Comparison of ENCODE assay signal across 21 mouse cellular contexts in the genomic region with DNA sequence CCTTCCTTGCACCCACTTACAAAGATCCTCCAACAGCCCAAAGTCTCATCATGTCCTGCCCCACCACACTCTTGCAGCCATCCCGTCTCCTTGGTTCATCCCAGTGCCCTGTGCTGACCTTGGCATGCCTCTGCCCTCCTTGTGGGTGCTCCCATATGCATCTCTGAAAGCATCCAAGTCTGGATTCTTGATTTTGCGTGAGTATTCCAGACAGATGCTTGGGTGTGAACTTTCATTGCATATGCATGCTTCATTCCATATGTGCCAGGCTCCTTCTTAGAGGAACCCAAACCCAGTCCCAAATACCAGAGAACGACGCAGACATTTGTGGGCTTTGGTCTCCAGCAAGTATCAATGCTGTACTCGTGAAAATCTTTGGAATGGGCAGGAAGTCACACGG.
"Had no signal": no experiment of that assay in that cellular context is flagged by ENCODE, and none has a peak within 500 bp of the region (broad histone marks: within the 10 kb centered on the region; RNA-seq: fewer than 3 reads in every experiment).

No protein-coding gene starts in this region.

- H3K4me3 ChIP-seq: lung, embryonic 15.5 days; megakaryocyte, embryonic 14.5 days; midbrain, embryonic 13.5 days; midbrain, embryonic 15.5 days; myocyte; neural tube, embryonic 13.5 days; neural tube, embryonic 15.5 days had no signal

- H3K27ac ChIP-seq: lung, embryonic 15.5 days; macrophage; midbrain, embryonic 13.5 days; midbrain, embryonic 15.5 days; neural tube, embryonic 13.5 days; neural tube, embryonic 15.5 days had no signal

- DNase-seq: lung, adult 2 months; lung, postnatal 14 days; lung, postnatal 36 days; retina, postnatal 1 day; right cerebral cortex, adult 18-20 months; right cerebral cortex, postnatal 25 days; right cerebral cortex, postnatal 4 days; spleen, adult 18-20 months; thymus, adult 18-20 months; thymus, postnatal 14 days; thymus, postnatal 36 days had no signal

- ATAC-seq: lung, postnatal 0 days; midbrain, embryonic 13.5 days; midbrain, embryonic 15.5 days had no signal

- H3K4me2 ChIP-seq: lung, embryonic 15.5 days; midbrain, embryonic 11.5 days; midbrain, embryonic 13.5 days; midbrain, embryonic 15.5 days; neural tube, embryonic 13.5 days; neural tube, embryonic 15.5 days had no signal

- H3K9ac ChIP-seq: lung, embryonic 15.5 days; midbrain, embryonic 13.5 days; midbrain, embryonic 15.5 days; neural tube, embryonic 13.5 days; neural tube, embryonic 15.5 days had no signal

- H3K36me3 ChIP-seq: lung, embryonic 15.5 days; midbrain, embryonic 13.5 days; midbrain, embryonic 15.5 days; neural tube, embryonic 13.5 days; neural tube, embryonic 15.5 days had no signal

- H3K27me3 ChIP-seq: lung, embryonic 15.5 days; midbrain, embryonic 15.5 days; neural tube, embryonic 13.5 days; neural tube, embryonic 15.5 days had no signal

- H3K9me3 ChIP-seq: lung, embryonic 15.5 days; midbrain, embryonic 13.5 days; midbrain, embryonic 15.5 days; neural tube, embryonic 13.5 days; neural tube, embryonic 15.5 days had no signal

- H3K4me1 ChIP-seq: lung, embryonic 15.5 days; midbrain, embryonic 15.5 days; neural tube, embryonic 13.5 days; neural tube, embryonic 15.5 days had no signal
